Comparison of ENCODE assay signal across 17 mouse cellular contexts in the genomic region with DNA sequence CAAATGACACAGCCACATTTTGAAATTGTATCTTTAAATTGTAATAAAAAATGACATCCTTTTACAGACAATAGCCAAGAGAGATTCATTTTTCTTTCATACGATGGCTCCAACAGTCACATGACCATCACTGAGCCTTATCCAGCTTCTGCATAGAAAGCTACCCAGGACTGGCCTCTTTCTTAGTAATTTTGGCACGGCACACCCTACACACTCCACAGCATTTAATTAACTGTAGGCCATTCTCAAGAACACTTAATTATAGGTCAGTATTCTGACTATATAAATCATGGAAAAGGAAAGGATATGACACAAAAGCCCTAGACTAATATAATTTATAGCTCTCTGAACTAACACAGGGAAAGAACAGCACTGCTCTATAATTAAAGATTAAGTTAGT.
DNase-seq lines count a peak whose midpoint lies in the region; ATAC-seq and TF ChIP-seq lines count a peak whose summit lies in the region.
"Had no signal": no experiment of that assay in that cellular context is flagged by ENCODE, and none has a peak within 500 bp of the region (broad histone marks: within the 10 kb centered on the region; RNA-seq: fewer than 3 reads in every experiment).

No protein-coding gene starts in this region.

- no peaks in the 10 kb centered on the region for H3K27me3 ChIP-seq in forebrain, embryonic 16.5 days (replicated peaks; ENCODE audit: control insufficient read depth, insufficient read depth, low read length)
- no peaks in the 10 kb centered on the region for H3K27me3 ChIP-seq in forebrain, embryonic 12.5 days
- no peaks in the 10 kb centered on the region for H3K27me3 ChIP-seq in limb, embryonic 14.5 days (ENCODE audit: control insufficient read depth, insufficient read depth, low read length)
- H3K27me3 ChIP-seq in limb, embryonic 10.5 days (ENCODE audit: low read depth, poor library complexity, severe bottlenecking), result no peaks in the 10 kb centered on the region
- H3K27me3 ChIP-seq in neural tube, embryonic 12.5 days (replicated peaks), result no peaks in the 10 kb centered on the region
- no peaks in the 10 kb centered on the region for H3K27me3 ChIP-seq in neural tube, embryonic 14.5 days (ENCODE audit: control insufficient read depth, insufficient read depth, low read length)
- H3K27me3 ChIP-seq: heart, embryonic 15.5 days; limb, embryonic 12.5 days; liver, embryonic 15.5 days had no signal

- WGBS in forebrain, embryonic 16.5 days, result 42% methylated on average over 2 of the region's 2 CpGs
- WGBS in forebrain, embryonic 12.5 days, result 69% methylated on average over 2 of the region's 2 CpGs
- WGBS in limb, embryonic 14.5 days, result 38% methylated on average over 2 of the region's 2 CpGs
- WGBS in limb, embryonic 10.5 days, result 77% methylated on average over 2 of the region's 2 CpGs
- 61% methylated on average over 2 of the region's 2 CpGs for WGBS in neural tube, embryonic 12.5 days
- 46% methylated on average over 2 of the region's 2 CpGs for WGBS in neural tube, embryonic 14.5 days

- H3K9ac ChIP-seq in forebrain, embryonic 16.5 days (replicated peaks; ENCODE audit: low read depth, low read length), result no peak overlapping the region
- no peak overlapping the region for H3K9ac ChIP-seq in forebrain, embryonic 12.5 days
- H3K9ac ChIP-seq in limb, embryonic 14.5 days (ENCODE audit: low read depth, low read length, severe bottlenecking), result no peak overlapping the region
- no peak overlapping the region for H3K9ac ChIP-seq in neural tube, embryonic 12.5 days
- H3K9ac ChIP-seq in neural tube, embryonic 14.5 days (replicated peaks; ENCODE audit: low read depth, low read length), result no peak overlapping the region
- H3K9ac ChIP-seq: heart, embryonic 15.5 days; limb, embryonic 12.5 days; liver, embryonic 15.5 days had no signal

- no peaks in the 10 kb centered on the region for H3K36me3 ChIP-seq in forebrain, embryonic 16.5 days (ENCODE audit: control insufficient read depth, insufficient read depth)
- no peaks in the 10 kb centered on the region for H3K36me3 ChIP-seq in forebrain, embryonic 12.5 days (replicated peaks)
- no peaks in the 10 kb centered on the region for H3K36me3 ChIP-seq in limb, embryonic 14.5 days (ENCODE audit: control insufficient read depth, insufficient read depth, low read length)
- H3K36me3 ChIP-seq in limb, embryonic 10.5 days, result no peaks in the 10 kb centered on the region
- no peaks in the 10 kb centered on the region for H3K36me3 ChIP-seq in neural tube, embryonic 12.5 days
- H3K36me3 ChIP-seq in neural tube, embryonic 14.5 days (ENCODE audit: control insufficient read depth, insufficient read depth, low read length), result no peaks in the 10 kb centered on the region
- H3K36me3 ChIP-seq: heart, embryonic 15.5 days; limb, embryonic 12.5 days; liver, embryonic 15.5 days had no signal

- H3K9me3 ChIP-seq in forebrain, embryonic 16.5 days (ENCODE audit: control insufficient read depth, low read length), result no peaks in the 10 kb centered on the region
- H3K9me3 ChIP-seq in forebrain, embryonic 12.5 days, result no peaks in the 10 kb centered on the region
- no peaks in the 10 kb centered on the region for H3K9me3 ChIP-seq in limb, embryonic 14.5 days (ENCODE audit: control insufficient read depth, low read length)
- no peaks in the 10 kb centered on the region for H3K9me3 ChIP-seq in limb, embryonic 10.5 days (replicated peaks)
- no peaks in the 10 kb centered on the region for H3K9me3 ChIP-seq in neural tube, embryonic 12.5 days
- no peaks in the 10 kb centered on the region for H3K9me3 ChIP-seq in neural tube, embryonic 14.5 days (ENCODE audit: control insufficient read depth, low read length)
- H3K9me3 ChIP-seq: heart, embryonic 15.5 days; limb, embryonic 12.5 days; liver, embryonic 15.5 days had no signal

- no peak overlapping the region for H3K27ac ChIP-seq in forebrain, embryonic 16.5 days (ENCODE audit: low read length)
- no peak overlapping the region for H3K27ac ChIP-seq in forebrain, embryonic 12.5 days
- no peak overlapping the region for H3K27ac ChIP-seq in limb, embryonic 14.5 days (replicated peaks; ENCODE audit: low read depth, low read length)
- H3K27ac ChIP-seq in limb, embryonic 10.5 days, result no peak overlapping the region
- H3K27ac ChIP-seq in neural tube, embryonic 12.5 days, result no peak overlapping the region
- H3K27ac ChIP-seq in neural tube, embryonic 14.5 days (ENCODE audit: low read depth, low read length), result no peak overlapping the region
- H3K27ac ChIP-seq: heart, embryonic 15.5 days; hindbrain, postnatal 0 days; left cerebral cortex, adult 2 months; limb, embryonic 12.5 days; liver, embryonic 15.5 days had no signal

- peak; percentile 82 for ATAC-seq in forebrain, embryonic 16.5 days
- ATAC-seq in forebrain, embryonic 12.5 days (ENCODE audit: low FRiP score), result no peak
- ATAC-seq in limb, embryonic 14.5 days (ENCODE audit: low FRiP score, low read depth), result no peak; the same call in 1 of the 2 replicates
- 0 out of 2 replicates have a peak, but pooled peaks have one; percentile 37 for ATAC-seq in neural tube, embryonic 12.5 days (ENCODE audit: low FRiP score, low read depth)
- ATAC-seq in neural tube, embryonic 14.5 days (ENCODE audit: low read depth), result peak; percentile 57; the same call in 1 of the 2 replicates
- ATAC-seq: hindbrain, postnatal 0 days had no signal

- no peak overlapping the region for H3K4me2 ChIP-seq in forebrain, embryonic 16.5 days (ENCODE audit: low read length)
- H3K4me2 ChIP-seq in forebrain, embryonic 12.5 days, result no peak overlapping the region
- H3K4me2 ChIP-seq in limb, embryonic 14.5 days (replicated peaks; ENCODE audit: low read depth, low read length, severe bottlenecking), result no peak overlapping the region
- H3K4me2 ChIP-seq in neural tube, embryonic 12.5 days (replicated peaks), result no peak overlapping the region
- no peak overlapping the region for H3K4me2 ChIP-seq in neural tube, embryonic 14.5 days (ENCODE audit: low read depth, low read length)
- H3K4me2 ChIP-seq: heart, embryonic 15.5 days; limb, embryonic 12.5 days; liver, embryonic 15.5 days had no signal

- no peak overlapping the region for H3K4me3 ChIP-seq in forebrain, embryonic 16.5 days (replicated peaks; ENCODE audit: low read length)
- no peak overlapping the region for H3K4me3 ChIP-seq in forebrain, embryonic 12.5 days (replicated peaks)
- no peak overlapping the region for H3K4me3 ChIP-seq in limb, embryonic 14.5 days (replicated peaks; ENCODE audit: low read length)
- H3K4me3 ChIP-seq in limb, embryonic 10.5 days, result no peak overlapping the region
- H3K4me3 ChIP-seq in neural tube, embryonic 12.5 days, result no peak overlapping the region
- H3K4me3 ChIP-seq in neural tube, embryonic 14.5 days (ENCODE audit: low read depth, low read length), result no peak overlapping the region
- H3K4me3 ChIP-seq: erythroblast, embryonic 14.5 days; heart, embryonic 15.5 days; left cerebral cortex, adult 2 months; limb, embryonic 12.5 days; liver, embryonic 15.5 days had no signal

- H3K4me1 ChIP-seq in forebrain, embryonic 16.5 days (replicated peaks; ENCODE audit: control insufficient read depth, insufficient read depth, low read length), result no peaks in the 10 kb centered on the region
- H3K4me1 ChIP-seq in forebrain, embryonic 12.5 days, result no peaks in the 10 kb centered on the region
- 0 out of 2 replicates have a peak, but pooled peaks cover 3% of the 10 kb centered on the region for H3K4me1 ChIP-seq in limb, embryonic 14.5 days (ENCODE audit: control insufficient read depth, insufficient read depth, low read length)
- H3K4me1 ChIP-seq in limb, embryonic 10.5 days, result no peaks in the 10 kb centered on the region
- no peaks in the 10 kb centered on the region for H3K4me1 ChIP-seq in neural tube, embryonic 12.5 days
- H3K4me1 ChIP-seq in neural tube, embryonic 14.5 days (ENCODE audit: control insufficient read depth, insufficient read depth, low read length), result no peaks in the 10 kb centered on the region
- H3K4me1 ChIP-seq: heart, embryonic 15.5 days; limb, embryonic 12.5 days; liver, embryonic 15.5 days had no signal

- no peak for TF ChIP-seq POLR2A in limb, embryonic 14.5 days (IDR thresholded peaks at IDR 0.05; ENCODE audit: borderline replicate concordance, extremely low read depth, insufficient read depth, insufficient read length)

- DNase-seq in limb, embryonic 14.5 days (ENCODE audit: low spot score), result peak; percentile 33
- DNase-seq in limb, embryonic 10.5 days (ENCODE audit: low spot score), result no peak
- DNase-seq in neural tube, embryonic 10.5 days (ENCODE audit: extremely low spot score, low spot score), result no peak
- DNase-seq in layer of hippocampus, postnatal 25 days (ENCODE audit: extremely low spot score in 1 of 2, low spot score in 1 of 2), result no peak
- DNase-seq: cerebellum, postnatal 14 days; heart, adult 18-20 months; thymus, adult 2 months had no signal

Comparison
In these comparisons a context has a peak if more than half of its experiments do, and no peak if none do; other contexts are left out.
1. ATAC-seq: peak in forebrain, embryonic 16.5 days (single experiment), neural tube, embryonic 12.5 days (single experiment) and neural tube, embryonic 14.5 days (single experiment); none in forebrain, embryonic 12.5 days (single experiment) and limb, embryonic 14.5 days (single experiment).